Mouse (Mus musculus) left cerebral cortex, adult 2 months (tissue): ENCODE data around the gene Thsd7b. TPM values are rescaled to one million over a fixed set of nuclear protein-coding genes. Genes with fewer than 3 reads are reported as not detected.

Experiments used
- DNase-seq, 2 experiments: peaks; one replicate each; pipeline ENCODE4 v3.0.0; 2021 to 2022; ENCODE audit warnings: low spot score in 2 of 2, mixed read lengths in 1 of 2; ENCODE audit errors: extremely low spot score in 1 of 2
- H3K27ac ChIP-seq: fragments of 200-600 bp; 2 replicates; pipeline ENCODE4 v1.8.1; 2022
- H3K4me3 ChIP-seq: fragments of 200-600 bp; 2 replicates; pipeline ENCODE4 v1.8.1; 2022
- CTCF ChIP-seq: fragments of 200-600 bp; IDR thresholded peaks from 2 replicates; pipeline ENCODE4 v1.8.1; 2022; ENCODE audit warnings: antibody characterized with exemption, mild to moderate bottlenecking, moderate library complexity
- intact Hi-C: fragments of 180-260 bp; cut with DNase I; formaldehyde crosslinking; loops from one replicate; pipeline ENCODE4 v1.15.1; 2025
- total RNA-seq, 2 experiments: library from RNA; stranded (reverse); gene quantifications; 2 replicates each; pipeline ENCODE4 v1.2.3; 2021

Thsd7b gene
- total RNA-seq, 2 experiments from 2014 or later, result 6.0 to 6.1 TPM

DNA sequence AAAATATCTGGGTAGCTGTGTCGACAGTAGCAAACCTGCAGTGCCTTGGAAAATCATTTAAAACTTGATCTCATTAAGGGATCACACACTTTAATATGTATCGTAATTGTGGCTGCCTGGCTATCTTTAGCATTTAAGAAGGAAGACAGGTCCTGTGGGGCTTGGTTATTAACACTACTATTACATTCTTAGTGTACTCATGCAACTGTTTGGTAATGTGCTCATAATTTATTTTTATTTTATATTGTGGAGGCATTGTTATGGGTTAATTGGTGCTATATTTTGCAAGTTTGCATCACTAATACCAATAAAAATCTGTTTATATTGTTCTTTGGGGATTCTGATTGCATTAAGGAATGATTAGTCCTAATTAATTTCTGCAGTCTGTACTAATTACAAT, 265.4 kb downstream of the Thsd7b start:
- DNase-seq, result no peak
- no peak for TF ChIP-seq CTCF
- intact Hi-C loops, result no loop called here
- no peak overlapping the region for H3K4me3 ChIP-seq
- H3K27ac ChIP-seq, result no peak overlapping the region

DNA sequence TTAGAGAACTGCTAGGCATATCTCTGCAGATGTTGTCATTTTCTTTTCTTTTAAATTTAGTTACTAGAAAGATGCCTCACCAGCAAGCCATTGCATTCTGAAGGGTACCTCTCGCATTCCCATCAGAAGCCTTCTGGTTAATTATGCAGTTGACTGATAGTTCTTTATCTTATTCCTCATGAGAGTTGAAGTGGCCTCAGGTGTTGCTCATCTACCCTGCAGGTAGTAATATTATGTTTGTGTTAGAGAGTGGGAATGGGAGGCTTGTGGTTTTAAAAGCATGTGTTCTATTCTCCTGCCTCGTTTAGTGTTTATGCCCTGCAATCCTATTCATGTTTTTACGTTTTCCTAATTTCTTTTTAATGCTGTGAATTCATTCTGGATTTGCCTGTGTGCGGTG, 265.9 kb downstream of the Thsd7b start:
- H3K4me3 ChIP-seq, result no peak overlapping the region

DNA sequence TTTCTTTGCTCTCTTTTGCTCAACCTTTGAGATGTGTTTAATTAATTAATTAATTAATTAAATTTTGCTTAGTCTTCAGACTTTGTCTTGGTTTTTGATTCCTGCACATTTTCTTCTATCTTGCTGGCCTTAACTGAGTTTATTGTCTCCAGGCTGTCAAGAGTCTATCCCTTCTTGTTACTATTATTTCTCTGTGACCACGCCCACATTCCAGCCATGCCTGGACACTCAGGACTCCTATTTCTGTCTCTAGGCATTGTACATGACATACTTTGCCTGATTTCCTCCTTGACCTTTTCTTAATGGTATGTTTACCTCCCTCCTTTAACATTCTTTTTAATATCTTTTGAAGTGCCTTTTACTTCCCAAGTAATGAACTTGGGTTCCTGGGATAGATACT, 267.6 kb downstream of the Thsd7b start:
- intact Hi-C loops, result no loop called here
- no peak for DNase-seq
- no peak for TF ChIP-seq CTCF
- no peak overlapping the region for H3K4me3 ChIP-seq
- H3K27ac ChIP-seq, result no peak overlapping the region

More for the DNA sequence above, 265.9 kb downstream of the Thsd7b start:
- DNase-seq, result no peak
- intact Hi-C loops, result no loop called here
- no peak overlapping the region for H3K27ac ChIP-seq
- TF ChIP-seq CTCF, result no peak

DNA sequence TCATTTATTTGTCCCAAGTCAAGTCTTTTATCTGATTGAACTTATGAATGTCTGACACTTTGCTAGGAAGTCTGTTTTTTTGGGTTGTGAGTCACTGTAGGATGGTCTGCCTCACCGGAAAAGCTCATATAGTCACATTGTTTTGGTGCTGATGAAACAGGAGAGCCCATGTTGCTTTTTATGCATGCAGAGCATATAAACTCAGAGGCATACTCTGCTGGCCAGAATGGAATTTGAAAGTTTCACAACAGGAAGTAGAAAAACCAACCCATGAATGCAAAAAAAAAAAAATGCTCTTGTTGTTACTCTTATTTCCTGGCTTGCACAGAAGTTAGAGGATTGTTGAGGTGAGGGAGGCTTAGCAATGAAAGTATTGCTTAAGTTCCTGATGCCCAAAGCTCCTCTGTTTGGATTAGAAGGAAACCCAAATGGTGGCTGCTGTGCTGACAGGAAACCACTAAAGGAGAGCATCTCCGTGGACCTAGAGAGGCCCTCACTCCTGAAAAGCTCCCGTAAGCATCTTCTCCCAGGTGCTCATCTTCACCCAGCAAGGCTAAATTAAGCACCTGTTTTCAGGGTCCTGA, 269.6 kb downstream of the Thsd7b start:
- Histone ChIP-seq H3K4me3 (no peak overlapping the region), H3K27ac (no peak overlapping the region)
- DNase-seq, result no peak
- intact Hi-C loops, result no loop called here
- no peak for TF ChIP-seq CTCF

- no peak for DNase-seq
- intact Hi-C loops, result no loop called here
- Histone ChIP-seq H3K27ac (no peak overlapping the region), H3K4me3 (no peak overlapping the region)
- TF ChIP-seq CTCF, result no peak
Measured at GRCm38 (mm10) chr1:129543169-129543568, 270.1 kb downstream of the Thsd7b start.

GRCm38 (mm10) chr1:129558054-129558453, 285.0 kb downstream of the Thsd7b start:
- intact Hi-C loops, result no loop called here

DNA sequence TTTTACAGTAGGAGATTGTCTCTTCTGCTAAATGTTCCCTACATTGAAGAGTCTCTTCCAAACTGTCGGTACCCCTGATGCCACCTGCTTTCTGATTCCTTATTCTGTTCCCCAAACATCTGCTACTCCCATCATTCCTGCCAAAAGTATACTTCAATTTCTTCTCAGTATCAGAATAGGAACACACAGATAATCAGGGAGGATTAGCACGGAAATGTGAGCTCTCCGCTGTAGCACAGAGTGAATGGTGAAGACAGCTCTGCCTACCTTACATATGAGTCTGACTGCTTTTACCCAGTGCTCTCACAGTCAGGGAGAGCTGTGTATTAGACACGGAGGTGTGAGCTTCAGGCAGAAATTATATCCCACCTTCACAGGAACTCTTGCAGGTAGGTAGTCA, 286.0 kb downstream of the Thsd7b start:
- no peak overlapping the region for H3K27ac ChIP-seq
- TF ChIP-seq CTCF, result no peak
- intact Hi-C loops, result no loop called here
- H3K4me3 ChIP-seq, result no peak overlapping the region
- DNase-seq, result no peak

More at GRCm38 (mm10) chr1:129558054-129558453, 285.0 kb downstream of the Thsd7b start:
- TF ChIP-seq CTCF, result no peak
- H3K4me3 ChIP-seq, result no peak overlapping the region
- no peak for DNase-seq
- no peak overlapping the region for H3K27ac ChIP-seq

- TF ChIP-seq CTCF, result no peak
- intact Hi-C loops, result no loop called here
- Histone ChIP-seq H3K27ac (no peak overlapping the region), H3K4me3 (no peak overlapping the region)
- no peak for DNase-seq
Measured at GRCm38 (mm10) chr1:129559812-129560211, 286.7 kb downstream of the Thsd7b start.

GRCm38 (mm10) chr1:129562707-129563106, 289.6 kb downstream of the Thsd7b start:
- intact Hi-C loops, result no loop called here
- Histone ChIP-seq H3K4me3 (no peak overlapping the region), H3K27ac (no peak overlapping the region)
- no peak for TF ChIP-seq CTCF
- no peak for DNase-seq

DNA sequence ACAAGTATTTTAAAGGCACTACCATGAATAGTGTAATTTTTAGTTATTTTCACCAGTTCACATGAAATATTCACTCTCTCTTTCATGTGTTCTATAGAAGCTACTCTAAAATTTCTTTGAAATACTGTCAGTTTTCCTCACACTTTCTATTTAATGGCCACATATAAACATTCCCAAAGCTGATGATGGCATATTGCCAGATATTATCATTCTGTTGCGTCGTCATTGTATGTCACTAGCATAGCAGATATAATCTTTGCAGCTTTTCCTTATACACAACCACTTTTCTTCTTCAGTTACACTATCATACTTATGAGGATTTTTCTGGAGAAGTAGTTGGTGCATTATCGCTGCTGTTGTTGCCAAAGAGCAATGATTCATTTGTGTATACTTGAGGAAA, 297.4 kb downstream of the Thsd7b start:
- intact Hi-C loops, result no loop called here
- TF ChIP-seq CTCF, result no peak
- no peak for DNase-seq

GRCm38 (mm10) chr1:129579955-129580354, 306.9 kb downstream of the Thsd7b start:
- no peak for TF ChIP-seq CTCF
- no peak for DNase-seq
- Histone ChIP-seq H3K27ac (no peak overlapping the region), H3K4me3 (no peak overlapping the region)
- intact Hi-C loops, result no loop called here

More for the DNA sequence above, 297.4 kb downstream of the Thsd7b start:
- no peak overlapping the region for H3K4me3 ChIP-seq
- no peak overlapping the region for H3K27ac ChIP-seq

DNA sequence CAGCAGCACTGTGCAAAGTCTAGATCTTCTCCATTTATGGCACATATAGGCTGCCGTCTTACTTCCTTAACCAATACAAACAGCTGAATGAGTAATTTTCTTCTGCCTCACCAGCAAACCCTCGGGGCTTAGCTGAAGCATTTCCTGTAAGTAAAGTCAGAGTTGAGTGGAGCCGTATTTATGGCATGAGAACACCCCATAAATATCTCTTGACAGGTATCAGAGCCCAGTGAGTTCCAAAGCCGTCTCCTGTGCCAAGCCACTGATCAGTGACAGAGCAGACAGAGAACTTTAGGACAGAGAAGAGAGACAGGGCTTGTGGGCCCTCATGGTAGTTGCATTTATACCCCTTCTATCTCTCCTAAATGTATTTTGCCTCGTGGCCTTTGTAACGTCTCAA, 313.5 kb downstream of the Thsd7b start:
- DNase-seq, result no peak
- no peak overlapping the region for H3K4me3 ChIP-seq
- intact Hi-C loops, result no loop called here
- TF ChIP-seq CTCF, result no peak
- H3K27ac ChIP-seq, result no peak overlapping the region

DNA sequence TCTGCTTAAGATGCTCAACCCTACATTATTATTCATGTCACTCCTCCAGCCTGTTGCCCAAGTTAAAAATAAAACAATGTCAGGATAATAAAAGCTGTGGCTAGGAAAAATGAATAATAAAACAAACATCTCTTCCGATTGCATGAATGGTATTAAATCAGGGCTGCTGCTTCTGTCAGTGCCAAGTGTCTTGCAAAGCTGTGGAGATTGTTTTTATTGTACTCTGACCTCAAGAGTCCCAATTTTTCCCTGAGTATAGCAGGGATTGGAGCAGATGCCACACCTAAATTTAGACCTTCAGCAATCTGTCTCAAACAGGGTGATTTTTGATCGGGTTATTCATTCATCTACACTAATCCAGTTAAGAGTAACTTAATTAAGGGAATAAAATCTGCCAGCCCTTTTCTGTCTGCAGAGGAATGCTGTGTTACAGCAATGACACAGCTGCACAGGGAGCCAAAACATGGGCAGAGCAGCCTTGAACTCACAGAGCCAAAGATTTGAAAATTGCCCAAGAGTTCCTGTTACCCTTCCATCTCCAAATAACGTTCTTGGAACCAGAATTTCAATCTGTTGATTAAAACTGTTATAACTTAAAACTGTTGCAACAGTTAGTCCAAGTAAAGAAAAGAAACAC, 316.4 kb downstream of the Thsd7b start:
- no peak for TF ChIP-seq CTCF
- Histone ChIP-seq H3K4me3 (no peak overlapping the region), H3K27ac (no peak overlapping the region)
- DNase-seq, result no peak
- intact Hi-C loops, result no loop called here
